Mouse (Mus musculus) mouse embryonic stem cell (cell line): ENCODE measurements around the gene Wscd2.

Source experiments
- in situ Hi-C, 2 experiments: fragments of 300-500 bp; cut with MboI; formaldehyde crosslinking; loops; 1 replicate in 1 of 2; 3 replicates in 1 of 2; pipeline ENCODE4 v1.14.3; 2019 to 2020; ENCODE audit warnings: low sequenced_read_pairs in 2 of 2, low pct_unique_long_range_greater_than_20kb in 1 of 2, mixed read lengths in 1 of 2; ENCODE audit not compliant: unreplicated experiment in 1 of 2

Wscd2 gene

DNA sequence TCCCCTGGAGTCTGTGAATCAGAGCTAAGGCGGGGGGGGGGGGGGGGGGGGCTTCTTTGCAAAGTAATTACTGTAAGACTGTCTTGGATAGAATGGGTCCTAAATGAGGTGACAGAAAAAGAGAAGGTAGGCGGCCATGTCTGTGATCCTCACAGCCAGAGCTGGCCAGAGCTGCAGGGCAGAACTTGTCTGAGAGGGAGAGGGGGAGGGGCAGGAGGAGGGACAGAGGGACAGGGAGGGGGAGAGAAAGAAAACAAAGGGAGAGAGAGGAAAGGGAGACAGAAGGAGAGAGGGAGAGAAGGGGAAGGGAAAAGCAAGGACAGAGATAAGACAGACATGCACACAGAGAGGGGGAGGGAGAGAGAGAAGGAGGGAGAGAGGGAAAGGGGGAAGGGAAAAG lies 132.9 kb downstream of the Wscd2 start:
- in situ Hi-C loops: no loop called here

DNA sequence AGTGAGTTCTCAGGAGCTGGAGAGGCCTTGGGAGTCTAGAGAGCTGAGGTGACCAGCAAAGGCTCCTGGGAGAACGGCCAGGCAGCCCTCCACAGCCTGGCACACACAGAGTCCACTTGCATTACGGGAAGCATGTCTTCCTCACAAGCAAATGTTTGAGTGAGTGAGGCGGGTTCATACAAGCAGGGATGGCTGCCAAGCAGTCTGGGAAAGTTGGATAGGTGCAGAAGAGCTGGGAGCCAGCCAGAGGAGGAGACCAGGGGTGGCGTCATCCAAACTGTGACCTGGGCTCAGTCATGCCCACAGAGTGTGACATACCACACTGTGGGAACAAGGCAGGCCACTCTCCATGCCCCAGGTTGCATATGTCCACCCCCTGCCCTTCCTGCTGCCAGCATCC lies 134.9 kb downstream of the Wscd2 start:
- in situ Hi-C loops: no loop called here

GRCm38 (mm10) chr5:113626352-113626751 lies 136.2 kb downstream of the Wscd2 start:
- in situ Hi-C loops: no loop called here

DNA sequence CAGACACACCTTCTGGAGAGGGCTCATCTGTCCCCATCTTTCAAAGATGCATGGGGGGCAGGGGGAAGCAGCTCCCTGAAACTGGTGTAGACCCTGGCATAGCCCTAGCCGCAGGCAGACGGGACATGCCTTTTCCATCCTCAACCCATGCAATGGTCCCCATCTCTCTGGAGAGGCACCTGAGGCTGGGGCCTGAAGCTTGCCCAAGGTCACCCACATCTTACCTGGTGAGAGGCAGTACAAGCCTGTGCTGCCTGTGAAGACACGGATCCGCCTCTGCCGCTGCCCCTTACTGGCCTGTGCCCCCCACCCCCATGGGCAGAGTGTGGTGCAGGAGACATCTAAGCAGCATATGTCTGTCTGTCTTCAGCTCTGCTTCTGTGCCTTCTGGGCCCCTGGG lies 136.9 kb downstream of the Wscd2 start:
- in situ Hi-C loops: no loop called here

- in situ Hi-C loops: no loop called here
Observed at GRCm38 (mm10) chr5:113627820-113628437, 137.8 kb downstream of the Wscd2 start.

- in situ Hi-C loops: no loop called here
Observed at GRCm38 (mm10) chr5:113629248-113629647, 139.1 kb downstream of the Wscd2 start.

DNA sequence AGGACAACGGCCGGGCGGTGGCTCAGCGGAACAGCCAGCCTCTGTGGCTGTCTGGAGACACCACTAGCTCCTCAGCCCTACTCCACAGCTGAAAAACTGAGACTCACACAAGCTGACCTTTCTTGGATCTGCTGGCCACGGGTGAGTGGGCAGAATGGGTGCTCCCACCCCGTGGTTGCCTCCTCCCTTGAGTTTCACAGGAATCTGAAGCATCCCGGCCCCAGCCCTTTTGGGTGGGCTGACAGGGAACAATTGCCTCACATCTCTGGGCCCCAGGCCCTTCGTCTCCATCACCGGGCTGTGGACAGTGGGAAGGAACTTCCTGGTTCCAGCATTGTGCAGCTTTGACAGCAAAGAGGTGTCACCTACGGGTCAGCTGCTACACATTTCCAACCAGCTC lies 140.0 kb downstream of the Wscd2 start:
- in situ Hi-C loops: no loop called here

DNA sequence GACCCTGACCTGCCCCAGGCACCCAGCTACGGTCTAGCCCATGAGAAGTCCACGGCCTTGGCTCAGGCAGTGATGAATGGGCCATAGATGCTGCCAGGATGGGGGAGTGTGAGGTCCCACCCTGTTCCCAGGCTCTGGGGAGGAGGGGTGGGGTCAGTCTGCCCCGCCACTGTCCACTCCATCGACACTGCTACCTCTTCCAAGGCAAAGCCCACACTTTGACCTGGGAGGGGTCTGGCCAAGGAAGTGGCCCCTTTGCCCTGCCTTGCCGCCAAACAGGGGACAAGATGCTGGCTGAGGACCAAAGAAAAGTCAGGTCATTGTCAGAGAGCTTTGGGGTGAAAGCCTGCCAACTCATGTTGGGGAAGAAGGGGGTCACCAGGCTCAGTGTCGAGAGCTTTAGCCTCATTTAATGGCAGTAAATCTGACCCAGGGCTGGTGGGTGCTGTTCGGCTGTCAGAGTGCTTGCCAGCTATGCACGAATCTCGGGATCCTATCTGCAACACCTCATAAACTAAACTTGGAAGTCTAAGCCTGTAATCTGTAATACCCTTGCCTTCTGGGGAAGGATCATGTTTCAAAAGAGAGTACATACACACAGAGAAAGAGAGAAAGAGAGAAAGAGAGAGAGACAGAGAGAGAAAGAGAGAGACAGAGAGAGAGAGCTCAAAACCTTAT lies 143.0 kb downstream of the Wscd2 start:
- in situ Hi-C loops: no loop called here

- in situ Hi-C loops: no loop called here
Observed at GRCm38 (mm10) chr5:113634024-113634651, 144.0 kb downstream of the Wscd2 start.

DNA sequence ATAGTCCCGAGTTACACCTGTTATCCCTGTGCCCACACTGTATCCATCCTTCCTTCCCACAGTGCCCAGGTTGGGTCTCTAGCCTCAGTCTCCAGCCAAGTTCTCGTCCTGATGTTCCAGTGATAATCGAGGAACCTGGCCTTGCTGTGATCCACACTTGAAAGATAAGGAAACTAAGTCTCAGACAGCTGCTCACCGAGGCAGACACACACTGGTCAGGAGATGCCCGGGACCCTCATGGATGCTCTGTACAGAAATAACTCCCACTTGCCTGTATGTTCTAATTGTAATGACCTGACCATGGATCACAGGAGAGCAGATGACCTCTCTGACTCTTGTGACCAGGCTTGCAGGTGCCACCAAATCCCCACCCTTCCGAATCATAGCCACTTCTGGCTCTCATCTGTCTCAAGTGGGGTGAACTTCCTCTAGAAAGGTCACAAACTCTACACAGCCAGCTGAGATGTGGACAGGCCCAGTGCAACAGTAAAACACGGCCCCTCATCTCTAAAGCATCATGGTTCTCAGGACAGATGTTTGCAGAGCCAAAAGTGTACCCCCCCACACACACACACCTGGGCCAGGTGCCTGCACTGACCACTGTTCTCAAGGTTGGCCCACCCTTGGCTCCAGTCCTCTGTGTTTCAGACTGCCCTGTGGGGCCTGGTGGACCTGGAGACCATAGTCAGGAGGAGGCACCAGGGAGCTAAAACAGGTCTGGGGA lies 144.9 kb downstream of the Wscd2 start:
- in situ Hi-C loops: no loop called here

DNA sequence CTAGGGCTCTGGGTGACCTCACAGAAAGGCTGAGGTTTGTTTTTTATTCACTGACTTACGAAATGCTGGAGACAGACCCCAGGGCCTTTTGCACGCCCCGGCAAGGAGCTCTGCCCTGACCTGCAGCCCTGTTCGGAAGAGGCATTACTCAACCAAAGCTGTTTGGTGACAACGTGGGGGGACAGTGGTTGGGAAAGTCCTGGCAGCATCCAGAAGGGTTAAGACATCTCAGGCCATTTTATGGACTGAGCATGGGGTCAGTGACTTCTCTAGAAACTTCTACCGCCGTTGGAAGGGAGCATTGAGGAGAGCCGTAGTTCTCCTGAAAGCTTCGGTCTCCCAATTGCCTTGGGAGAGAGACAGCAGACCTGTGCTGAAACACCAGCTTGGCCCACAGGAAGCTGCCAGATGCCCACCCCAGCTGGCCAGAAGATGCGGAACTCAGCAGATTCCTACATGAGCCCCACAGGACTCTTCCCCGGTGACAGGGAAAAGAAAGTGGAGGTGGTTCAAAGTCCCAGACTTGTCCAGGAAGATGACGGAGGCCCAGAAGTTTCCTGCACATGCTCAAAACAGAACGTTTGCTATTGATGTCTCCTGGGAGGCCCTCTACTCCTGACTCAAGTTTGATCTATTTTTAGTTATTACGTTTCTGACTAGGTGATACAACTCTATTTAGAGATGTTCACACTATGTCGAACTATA lies 145.9 kb downstream of the Wscd2 start:
- in situ Hi-C loops: no loop called here

DNA sequence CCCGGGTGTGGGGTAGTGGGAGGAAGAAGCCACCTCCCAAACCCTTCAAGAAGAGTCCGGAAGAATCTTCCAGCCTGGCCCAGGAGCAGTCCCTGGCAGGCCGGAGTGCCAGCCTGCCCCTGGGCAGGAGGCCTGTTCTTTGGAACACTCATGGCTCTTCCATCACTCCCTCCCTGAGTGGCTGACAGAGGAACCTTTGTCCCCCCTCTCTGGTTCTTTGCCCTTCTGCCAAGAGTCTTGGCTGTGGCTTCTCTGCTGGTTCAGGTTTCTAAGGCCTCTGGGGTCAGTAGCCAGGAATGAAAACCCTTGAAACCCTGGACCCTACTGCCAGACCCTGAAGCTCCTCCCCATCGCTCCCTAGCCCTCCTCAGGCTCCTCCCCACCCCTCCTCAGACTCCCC lies 147.5 kb downstream of the Wscd2 start:
- in situ Hi-C loops: no loop called here

DNA sequence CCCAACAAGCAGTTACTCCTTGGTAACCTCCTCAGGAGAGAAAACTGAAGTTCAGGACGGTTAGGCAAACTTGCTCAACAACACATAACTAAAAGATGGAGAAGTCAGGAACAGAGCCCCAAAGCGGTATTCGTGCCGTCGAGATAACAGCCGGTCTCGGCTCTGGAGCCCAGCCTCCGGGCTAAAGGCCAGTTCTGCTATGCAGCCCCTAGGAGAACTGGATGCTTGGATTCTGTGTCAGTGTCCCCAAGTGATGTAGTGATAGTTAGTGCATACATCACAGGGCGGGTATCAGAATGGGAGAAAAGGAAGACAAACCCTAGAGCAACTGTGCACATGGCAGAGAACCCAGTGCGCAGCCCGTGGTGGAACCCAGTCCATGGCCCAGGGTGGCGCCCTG lies 147.9 kb downstream of the Wscd2 start:
- in situ Hi-C loops: no loop called here

DNA sequence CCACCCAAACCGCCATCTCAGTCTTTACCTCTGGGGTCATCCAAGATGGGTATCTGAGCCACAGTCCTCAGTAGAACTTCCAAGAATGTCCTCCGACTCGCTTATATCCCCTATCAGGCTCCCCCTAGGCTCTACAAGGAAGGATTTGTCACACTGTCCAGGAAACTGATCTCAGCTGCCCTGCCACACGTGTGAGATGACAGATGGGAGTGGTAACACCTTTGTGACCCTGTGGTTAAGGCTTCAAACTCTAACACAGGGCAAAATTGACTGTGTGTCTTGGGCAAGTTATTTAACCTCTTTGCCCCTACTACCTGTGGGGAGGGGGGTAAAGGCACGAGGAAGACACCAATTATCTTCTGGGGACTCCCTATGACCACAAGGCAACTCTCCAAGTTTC lies 149.0 kb downstream of the Wscd2 start:
- in situ Hi-C loops: no loop called here
